Mouse (Mus musculus) kidney, adult 2 months (tissue): Measurements from ENCODE around the gene Fam222b. TPM values are rescaled to one million over a fixed set of nuclear protein-coding genes. Genes with fewer than 3 reads are reported as not detected.
A peak's percentile ranks its signal among the peaks of the same experiment; 100 is the strongest.
"Not testable (repeated sequence)": the region's sequence is repeated elsewhere in the genome, so short reads cannot be mapped to it uniquely, and the experiment has no call there.

ENCODE experiments used
- DNase-seq: peaks from one replicate; pipeline ENCODE4 v3.0.0; 2021
- H3K27ac ChIP-seq: fragments of 200-500 bp; 2 replicates; pipeline ENCODE4 v1.5.1; 2012; ENCODE audit warnings: low read depth, low read length, control low read depth, inconsistent platforms; ENCODE audit not compliant: insufficient read depth
- H3K27me3 ChIP-seq: fragments of 200-500 bp; replicated peaks from 2 replicates; pipeline ENCODE4 v1.6.1; 2012; ENCODE audit warnings: mild to moderate bottlenecking, moderate library complexity, low read length, inconsistent platforms; ENCODE audit not compliant: control insufficient read depth, insufficient read depth
- H3K36me3 ChIP-seq: fragments of 200-500 bp; 2 replicates; pipeline ENCODE4 v1.6.1; 2012; ENCODE audit warnings: mild to moderate bottlenecking, moderate library complexity, low read length, inconsistent platforms; ENCODE audit not compliant: control insufficient read depth, insufficient read depth
- H3K4me1 ChIP-seq: fragments of 200-500 bp; 2 replicates; pipeline ENCODE4 v1.6.1; 2011; ENCODE audit warnings: low read length; ENCODE audit not compliant: control insufficient read depth, insufficient read depth
- H3K4me3 ChIP-seq: fragments of 200-500 bp; 2 replicates; pipeline ENCODE4 v1.5.1; 2011; ENCODE audit warnings: mild to moderate bottlenecking, low read depth, low read length, control low read depth; ENCODE audit not compliant: insufficient read depth
- CTCF ChIP-seq: fragments of 200-500 bp; conservative IDR thresholded peaks from 2 replicates; pipeline ENCODE4 v1.5.1; 2011; ENCODE audit warnings: low read depth, mild to moderate bottlenecking, control low read depth, low read length, moderate library complexity, mixed read lengths; ENCODE audit not compliant: insufficient read depth, insufficient read length
- POLR2A ChIP-seq: fragments of 200-500 bp; IDR thresholded peaks from one replicate; pipeline ENCODE4 v1.6.1; 2011; ENCODE audit warnings: low read depth, low read length, control low read depth
- WGBS: fragments of 180-500 bp; shearing (Covaris S2); methylation state at CpG from one replicate; pipeline ENCODE4 v1.1.7; 2018; 5-methylcytosine and 5-hydroxymethylcytosine counted together
- polyA plus RNA-seq: library from polyadenylated mRNA; depleted of rRNA; stranded (reverse); fragments of >200 nt; gene quantifications from 2 replicates; pipeline ENCODE4 v1.2.3, GENCODE M21; 2012; rRNA removed

Gene Fam222b
- 13.4 and 14.7 TPM in 2 replicates for polyA plus RNA-seq

DNA sequence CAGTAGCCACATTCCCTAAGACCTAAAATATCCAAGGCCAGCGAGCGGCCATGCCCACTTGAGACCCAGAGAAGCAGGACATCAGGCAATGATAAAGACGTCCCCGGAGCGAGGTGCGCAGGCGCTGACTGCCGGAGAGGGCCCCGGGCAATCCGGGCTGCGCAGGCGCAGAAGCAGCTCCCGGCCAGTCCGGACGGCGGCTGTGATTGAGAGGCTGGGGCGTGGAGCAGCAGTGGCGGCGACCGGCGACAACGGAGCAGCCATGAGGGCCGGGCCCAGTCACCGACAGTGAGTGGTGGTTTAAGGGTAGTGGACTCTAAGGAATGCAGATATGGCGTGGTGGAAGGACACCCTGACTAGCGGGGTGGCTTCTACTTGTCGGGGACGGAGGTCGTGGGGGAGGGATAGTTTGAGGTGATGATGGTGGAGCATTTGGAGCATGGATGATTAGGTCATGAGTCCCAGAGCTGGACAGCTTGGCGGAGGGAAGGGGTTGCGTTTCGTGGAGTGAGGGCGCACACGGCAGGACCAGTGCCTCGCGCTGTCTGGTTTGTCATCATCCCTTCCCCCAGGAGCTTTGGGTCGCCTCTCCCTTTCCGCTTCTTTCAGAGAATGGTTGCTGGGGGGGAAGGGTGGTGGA lies at the start of gene Fam222b:
Gene Fam222b (plus strand): TSS at position 157 of the 640 bp plus-strand sequence.
- Histone ChIP-seq H3K4me3 (peak within 1 kb of the TSS; percentile 69), H3K27me3 (no peaks in the 10 kb centered on the region), H3K36me3 (no peaks in the 10 kb centered on the region), H3K4me1 (peaks cover 6% of the 10 kb centered on the region; the same call in 1 of the 2 replicates), H3K27ac (peak within 1 kb of the TSS; percentile 52)
- DNase-seq = peak; percentile 95
- under 1% methylated on average over 38 of the region's 38 CpGs for WGBS
- no peak for TF ChIP-seq POLR2A
- no peak for TF ChIP-seq CTCF

DNA sequence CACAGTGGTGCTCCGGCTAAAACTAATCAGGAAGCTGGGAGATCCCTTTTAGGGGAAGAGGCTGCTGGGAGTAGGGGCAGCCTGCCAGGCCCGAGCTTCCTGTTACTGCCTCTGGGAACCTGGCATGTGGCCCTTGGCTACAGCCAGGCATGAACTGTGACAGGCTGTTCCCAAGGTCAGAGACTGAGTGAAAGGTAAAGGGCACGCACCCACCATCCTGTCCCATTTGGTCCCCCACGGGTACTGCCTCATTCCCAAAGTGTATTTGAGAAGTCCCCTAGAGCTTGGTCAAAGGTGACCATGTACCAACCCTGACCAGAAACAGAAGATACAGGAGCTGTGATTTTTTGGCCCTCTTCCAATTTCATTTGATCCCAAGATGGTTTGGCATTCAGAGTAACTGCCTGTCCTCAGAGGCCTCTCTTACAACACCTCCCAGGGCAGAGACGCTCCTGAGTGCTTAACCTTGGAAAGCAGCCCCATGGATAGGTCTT lies 49.7 kb upstream of the Fam222b start:
- TF ChIP-seq POLR2A = no peak
- TF ChIP-seq CTCF = 0 out of 2 replicates have a peak, but pooled peaks have one; percentile 1
- Histone ChIP-seq H3K36me3 (no peaks in the 10 kb centered on the region), H3K4me3 (no peak overlapping the region), H3K4me1 (peaks cover 14% of the 10 kb centered on the region; the same call in 1 of the 2 replicates), H3K27me3 (no peaks in the 10 kb centered on the region), H3K27ac (peak overlapping the region; percentile 83)
- peak; percentile 96 for DNase-seq
- WGBS = 6% methylated on average over 5 of the region's 5 CpGs

DNA sequence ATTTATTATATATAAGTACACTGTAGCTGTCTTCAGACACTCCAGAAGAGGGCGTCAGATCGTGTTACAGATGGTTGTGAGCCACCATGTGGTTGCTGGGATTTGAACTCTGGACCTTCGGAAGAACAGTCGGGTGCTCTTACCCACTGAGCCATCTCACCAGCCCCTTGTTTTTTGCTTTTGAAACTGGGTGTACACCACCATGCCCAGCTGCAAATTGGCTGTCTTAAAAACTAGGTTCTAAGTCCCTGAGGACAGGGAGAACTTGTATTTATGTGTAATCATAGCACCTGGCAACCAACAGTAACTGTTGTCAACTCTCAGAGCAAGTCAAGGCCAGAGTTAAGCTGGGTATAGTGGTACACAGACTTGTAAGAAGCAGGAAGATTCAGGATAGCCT lies 45.8 kb upstream of the Fam222b start:
- H3K36me3 ChIP-seq, DNase-seq, H3K27me3 ChIP-seq, H3K4me3 ChIP-seq, H3K27ac ChIP-seq: not testable (repeated sequence)
- H3K4me1 ChIP-seq = peaks cover 14% of the 10 kb centered on the region; the same call in 1 of the 2 replicates
- WGBS = 78% methylated on average over 4 of the region's 4 CpGs

DNA sequence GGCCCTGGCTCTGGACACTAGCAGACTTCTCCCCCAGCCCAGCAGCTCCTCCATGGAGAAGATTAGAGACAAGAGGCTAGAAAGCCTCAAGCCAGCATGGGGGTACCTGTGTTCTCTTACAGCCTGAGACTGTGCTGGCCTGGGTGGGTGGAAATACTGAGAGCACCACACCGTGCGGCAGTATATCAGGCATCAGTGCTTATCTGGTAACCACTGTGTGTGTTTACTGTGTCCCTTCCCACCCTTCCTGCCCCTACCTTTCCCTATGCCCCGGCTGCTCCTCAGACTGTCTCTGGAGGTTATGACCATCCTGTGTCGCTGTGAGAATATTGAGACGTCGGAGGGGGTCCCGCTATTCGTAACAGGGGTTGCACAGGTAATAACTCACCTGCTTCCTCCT lies 41.4 kb upstream of the Fam222b start:
- 86% methylated on average over 8 of the region's 8 CpGs for WGBS
- no peaks in the 10 kb centered on the region for H3K27me3 ChIP-seq
- H3K4me3 ChIP-seq = no peak overlapping the region
- no peaks in the 10 kb centered on the region for H3K4me1 ChIP-seq
- no peak overlapping the region for H3K27ac ChIP-seq
- no peak for DNase-seq
- TF ChIP-seq CTCF (no peak), POLR2A (no peak)
- no peaks in the 10 kb centered on the region for H3K36me3 ChIP-seq

DNA sequence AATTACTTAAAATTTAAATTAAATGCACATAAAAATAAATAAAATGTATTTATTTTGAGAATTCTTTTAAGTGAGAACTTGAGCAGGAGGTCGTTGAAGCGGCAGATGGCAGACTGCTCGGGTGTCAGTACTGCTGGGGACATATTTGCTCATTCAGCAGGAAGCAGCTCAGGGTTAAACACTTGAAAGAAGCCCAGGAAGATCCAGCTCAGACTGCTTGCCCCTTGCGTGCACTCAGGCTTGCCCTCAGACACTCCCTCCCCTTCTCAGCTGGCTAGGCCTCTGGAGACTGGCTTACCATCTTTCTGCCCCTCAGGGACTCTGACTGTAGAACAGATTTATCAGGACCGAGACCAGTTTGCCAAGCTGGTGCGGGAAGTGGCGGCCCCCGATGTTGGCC lies 37.5 kb upstream of the Fam222b start:
- TF ChIP-seq CTCF = no peak
- TF ChIP-seq POLR2A = no peak
- no peak for DNase-seq
- WGBS = 62% methylated on average over 8 of the region's 8 CpGs
- Histone ChIP-seq H3K4me3 (no peak overlapping the region), H3K4me1 (no peaks in the 10 kb centered on the region), H3K27ac (no peak overlapping the region), H3K36me3 (no peaks in the 10 kb centered on the region), H3K27me3 (no peaks in the 10 kb centered on the region)

DNA sequence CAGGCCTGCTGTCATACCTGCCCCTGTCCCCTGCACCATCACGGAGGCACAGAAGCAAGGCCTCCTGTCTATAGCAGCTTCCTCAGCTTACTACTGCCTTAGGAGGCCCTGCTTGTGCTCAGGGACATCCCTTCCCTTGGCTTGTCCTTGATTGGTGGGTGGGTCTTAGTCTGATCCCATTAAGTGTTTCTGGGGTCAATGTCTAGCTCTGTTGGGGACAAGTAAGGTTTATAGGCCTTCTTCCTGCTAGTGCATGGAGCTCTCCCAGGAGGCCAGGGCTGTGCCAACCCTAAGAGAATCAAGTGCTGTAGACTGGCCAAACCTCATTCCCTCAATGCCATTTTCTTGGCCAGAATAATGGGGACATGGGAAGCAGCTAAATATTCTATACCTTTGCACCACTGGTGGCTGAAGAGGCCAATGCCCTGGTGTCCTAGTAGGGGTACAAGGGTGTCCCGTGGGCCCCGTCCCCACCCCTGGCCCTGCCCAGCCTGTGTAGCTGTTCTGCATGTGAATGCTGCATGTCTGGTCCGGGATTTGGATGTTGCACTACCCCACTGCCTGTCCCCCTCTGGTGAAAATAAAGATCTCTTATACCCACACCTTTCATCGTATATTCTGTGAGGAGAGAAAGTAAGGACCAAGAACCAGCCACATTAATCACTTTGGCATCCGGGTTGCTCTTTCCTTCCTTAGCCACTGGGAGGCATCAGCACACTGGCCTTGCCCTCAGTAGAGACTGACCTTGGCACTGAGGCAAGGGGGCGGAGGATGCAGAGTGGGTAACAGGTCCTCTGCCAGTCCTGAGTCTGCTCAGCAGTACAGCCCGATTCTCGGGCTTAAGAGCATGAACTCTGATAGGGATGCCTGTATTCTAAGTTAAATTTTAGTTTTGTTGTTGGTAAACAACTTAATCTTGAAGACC lies 34.4 kb upstream of the Fam222b start:
- no peaks in the 10 kb centered on the region for H3K4me1 ChIP-seq
- H3K4me3 ChIP-seq = no peak overlapping the region
- TF ChIP-seq CTCF (peak; percentile 99), POLR2A (no peak)
- H3K36me3 ChIP-seq = no peaks in the 10 kb centered on the region
- DNase-seq = peak; percentile 88
- 38% methylated on average over 9 of the region's 9 CpGs for WGBS
- no peaks in the 10 kb centered on the region for H3K27me3 ChIP-seq
- H3K27ac ChIP-seq = no peak overlapping the region

DNA sequence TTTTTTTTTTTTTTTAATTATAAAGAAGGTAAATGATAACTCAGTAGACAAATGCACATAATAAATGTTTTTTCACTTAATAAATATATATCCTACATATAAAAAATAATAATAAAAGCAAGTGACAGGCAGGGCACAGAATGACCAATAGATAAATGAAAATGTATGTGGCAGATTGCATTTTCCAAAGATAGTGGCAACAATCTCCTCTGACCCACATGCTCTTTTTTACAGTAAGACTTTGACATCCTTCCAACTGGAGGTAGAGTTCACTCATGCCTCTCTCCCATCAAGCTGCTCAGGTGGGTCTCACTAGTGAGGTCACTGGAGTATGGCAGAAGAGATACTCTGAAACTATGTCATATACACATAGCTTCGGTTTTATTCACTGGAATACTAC lies 31.9 kb upstream of the Fam222b start:
- TF ChIP-seq POLR2A (no peak), CTCF (no peak)
- no peaks in the 10 kb centered on the region for H3K36me3 ChIP-seq
- H3K4me3 ChIP-seq = no peak overlapping the region
- no peaks in the 10 kb centered on the region for H3K4me1 ChIP-seq
- no peak overlapping the region for H3K27ac ChIP-seq
- WGBS = 74% methylated on average over 1 of the region's 1 CpGs
- no peak for DNase-seq
- no peaks in the 10 kb centered on the region for H3K27me3 ChIP-seq
